Mouse (Mus musculus): Measurements from ENCODE around the gene Hif1an. TPM values are rescaled to one million over a fixed set of nuclear protein-coding genes. Genes with fewer than 3 reads are reported as not detected.

Gene Hif1an
- 5.3 and 6.8 TPM in 2 replicates for polyA plus RNA-seq (2015; fragmentation: Nextera tagmentation; extraction: Ambion mirVana)

- TF ChIP-seq EP300 (IDR thresholded peaks at IDR 0.05; ENCODE audit: low read depth) (peak; percentile 70), CTCF (IDR thresholded peaks at IDR 0.05; ENCODE audit: low read depth) (peak; percentile 97)
- peaks cover 11% of the 10 kb centered on the region for H3K4me1 ChIP-seq (ENCODE audit: insufficient read depth)
- WGBS (ENCODE audit: insufficient replicate concordance), result under 1% methylated on average over 33 of the region's 33 CpGs
- H3K9me3 ChIP-seq (ENCODE audit: low read length), result no peaks in the 10 kb centered on the region
- H3K9ac ChIP-seq (replicated peaks), result peak within 1 kb of the TSS; percentile 67
- DNase-seq (peak; percentile 94), ATAC-seq (peak; percentile 99)
- H3K27ac ChIP-seq (ENCODE audit: low read depth), result peak within 1 kb of the TSS; percentile 71
- peak within 1 kb of the TSS; percentile 74 for H3K4me3 ChIP-seq (ENCODE audit: low read depth, low read length)
- peak within 1 kb of the TSS; percentile 78 for H3K4me2 ChIP-seq (ENCODE audit: low read depth, low read length)
- H3K36me3 ChIP-seq (replicated peaks; ENCODE audit: insufficient read depth, low read length), result peaks cover 26% of the 10 kb centered on the region
- no peaks in the 10 kb centered on the region for H3K27me3 ChIP-seq (ENCODE audit: insufficient read depth, low read length)
These were observed at the start of gene Hif1an for GRCm38 (mm10) chr19:44562652-44563206. Gene Hif1an (plus strand): TSS chr19:44562850.

GRCm38 (mm10) chr19:44513054-44513833 lies 49.4 kb upstream of the Hif1an start:
- WGBS (ENCODE audit: insufficient replicate concordance), result 22% methylated on average over 11 of the region's 11 CpGs
- H3K27ac ChIP-seq (ENCODE audit: low read depth), result no peak overlapping the region
- no peaks in the 10 kb centered on the region for H3K36me3 ChIP-seq (replicated peaks; ENCODE audit: insufficient read depth, low read length)
- H3K27me3 ChIP-seq (ENCODE audit: insufficient read depth, low read length), result peaks cover 70% of the 10 kb centered on the region
- no peak overlapping the region for H3K4me3 ChIP-seq (ENCODE audit: low read depth, low read length)
- H3K9me3 ChIP-seq (ENCODE audit: low read length), result no peaks in the 10 kb centered on the region
- no peak overlapping the region for H3K4me2 ChIP-seq (ENCODE audit: low read depth, low read length)
- ATAC-seq (no peak), DNase-seq (no peak)
- peaks cover 8% of the 10 kb centered on the region for H3K4me1 ChIP-seq (ENCODE audit: insufficient read depth)
- H3K9ac ChIP-seq (replicated peaks), result no peak overlapping the region
- no peak for TF ChIP-seq EP300 (IDR thresholded peaks at IDR 0.05; ENCODE audit: low read depth)
- no peak for TF ChIP-seq CTCF (IDR thresholded peaks at IDR 0.05; ENCODE audit: low read depth)

- Histone ChIP-seq H3K36me3 (replicated peaks; ENCODE audit: insufficient read depth, low read length) (no peaks in the 10 kb centered on the region), H3K27ac (ENCODE audit: low read depth) (no peak overlapping the region), H3K4me2 (ENCODE audit: low read depth, low read length) (no peak overlapping the region), H3K4me1 (ENCODE audit: insufficient read depth) (peaks cover 10% of the 10 kb centered on the region), H3K4me3 (ENCODE audit: low read depth, low read length) (no peak overlapping the region), H3K27me3 (ENCODE audit: insufficient read depth, low read length) (peaks cover 65% of the 10 kb centered on the region), H3K9me3 (ENCODE audit: low read length) (no peaks in the 10 kb centered on the region), H3K9ac (replicated peaks) (no peak overlapping the region)
- no peak for ATAC-seq
- TF ChIP-seq EP300 (IDR thresholded peaks at IDR 0.05; ENCODE audit: low read depth) (no peak), CTCF (IDR thresholded peaks at IDR 0.05; ENCODE audit: low read depth) (no peak)
- WGBS (ENCODE audit: insufficient replicate concordance), result 24% methylated on average over 7 of the region's 7 CpGs
- DNase-seq, result no peak
These were observed 48.6 kb upstream of the Hif1an start for GRCm38 (mm10) chr19:44513921-44514482.

GRCm38 (mm10) chr19:44514521-44515451 lies 47.9 kb upstream of the Hif1an start:
- H3K27me3 ChIP-seq (ENCODE audit: insufficient read depth, low read length), result peaks cover 59% of the 10 kb centered on the region
- no peaks in the 10 kb centered on the region for H3K36me3 ChIP-seq (replicated peaks; ENCODE audit: insufficient read depth, low read length)
- DNase-seq, result no peak
- no peaks in the 10 kb centered on the region for H3K9me3 ChIP-seq (ENCODE audit: low read length)
- WGBS (ENCODE audit: insufficient replicate concordance), result 37% methylated on average over 14 of the region's 14 CpGs
- peaks cover 12% of the 10 kb centered on the region for H3K4me1 ChIP-seq (ENCODE audit: insufficient read depth)
- H3K27ac ChIP-seq (ENCODE audit: low read depth), result no peak overlapping the region
- no peak for ATAC-seq
- no peak overlapping the region for H3K9ac ChIP-seq (replicated peaks)
- no peak overlapping the region for H3K4me3 ChIP-seq (ENCODE audit: low read depth, low read length)
- TF ChIP-seq CTCF (IDR thresholded peaks at IDR 0.05; ENCODE audit: low read depth) (no peak), EP300 (IDR thresholded peaks at IDR 0.05; ENCODE audit: low read depth) (no peak)
- H3K4me2 ChIP-seq (ENCODE audit: low read depth, low read length), result no peak overlapping the region

GRCm38 (mm10) chr19:44515769-44516168 lies 46.9 kb upstream of the Hif1an start:
- no peak for ATAC-seq
- peaks cover 49% of the 10 kb centered on the region for H3K27me3 ChIP-seq (ENCODE audit: insufficient read depth, low read length)
- WGBS (ENCODE audit: insufficient replicate concordance), result 43% methylated on average over 6 of the region's 6 CpGs
- H3K9me3 ChIP-seq (ENCODE audit: low read length), result no peaks in the 10 kb centered on the region
- no peaks in the 10 kb centered on the region for H3K36me3 ChIP-seq (replicated peaks; ENCODE audit: insufficient read depth, low read length)
- DNase-seq, result no peak
- peaks cover 11% of the 10 kb centered on the region for H3K4me1 ChIP-seq (ENCODE audit: insufficient read depth)
- H3K4me3 ChIP-seq (ENCODE audit: low read depth, low read length), result no peak overlapping the region
- H3K27ac ChIP-seq (ENCODE audit: low read depth), result no peak overlapping the region
- H3K4me2 ChIP-seq (ENCODE audit: low read depth, low read length), result no peak overlapping the region
- TF ChIP-seq CTCF (IDR thresholded peaks at IDR 0.05; ENCODE audit: low read depth), result no peak
- H3K9ac ChIP-seq (replicated peaks), result no peak overlapping the region
